Mouse (Mus musculus) brain, embryonic 14.5 days (tissue): Measurements from ENCODE around the gene Tmem198. TPM values are rescaled to one million over a fixed set of nuclear protein-coding genes. Genes with fewer than 3 reads are reported as not detected.
A peak's percentile ranks its signal among the peaks of the same experiment; 100 is the strongest.

ENCODE experiments used
- DNase-seq: peaks from one replicate; pipeline ENCODE4 v3.0.0-alpha.2; 2011; ENCODE audit warnings: low read depth
- CTCF ChIP-seq: fragments of 200-500 bp; IDR thresholded peaks from 2 replicates; pipeline ENCODE4 v1.5.1; 2012; ENCODE audit warnings: inconsistent platforms, mild to moderate bottlenecking, moderate library complexity, borderline replicate concordance; ENCODE audit not compliant: insufficient read depth, insufficient read length; ENCODE audit errors: extremely low read depth
- POLR2A ChIP-seq: fragments of 200-500 bp; IDR thresholded peaks from 2 replicates; pipeline ENCODE4 v1.6.1; 2012; ENCODE audit warnings: mild to moderate bottlenecking, inconsistent platforms, borderline replicate concordance; ENCODE audit not compliant: poor library complexity, insufficient read depth, insufficient read length, severe bottlenecking; ENCODE audit errors: extremely low read depth
- polyA plus RNA-seq: library from polyadenylated mRNA; depleted of rRNA; stranded (reverse); fragments of >200 nt; gene quantifications from 2 replicates; pipeline ENCODE4 v1.2.3, GENCODE M21; 2012

Tmem198 gene
- polyA plus RNA-seq, 1 experiment: 46.9 TPM

DNA sequence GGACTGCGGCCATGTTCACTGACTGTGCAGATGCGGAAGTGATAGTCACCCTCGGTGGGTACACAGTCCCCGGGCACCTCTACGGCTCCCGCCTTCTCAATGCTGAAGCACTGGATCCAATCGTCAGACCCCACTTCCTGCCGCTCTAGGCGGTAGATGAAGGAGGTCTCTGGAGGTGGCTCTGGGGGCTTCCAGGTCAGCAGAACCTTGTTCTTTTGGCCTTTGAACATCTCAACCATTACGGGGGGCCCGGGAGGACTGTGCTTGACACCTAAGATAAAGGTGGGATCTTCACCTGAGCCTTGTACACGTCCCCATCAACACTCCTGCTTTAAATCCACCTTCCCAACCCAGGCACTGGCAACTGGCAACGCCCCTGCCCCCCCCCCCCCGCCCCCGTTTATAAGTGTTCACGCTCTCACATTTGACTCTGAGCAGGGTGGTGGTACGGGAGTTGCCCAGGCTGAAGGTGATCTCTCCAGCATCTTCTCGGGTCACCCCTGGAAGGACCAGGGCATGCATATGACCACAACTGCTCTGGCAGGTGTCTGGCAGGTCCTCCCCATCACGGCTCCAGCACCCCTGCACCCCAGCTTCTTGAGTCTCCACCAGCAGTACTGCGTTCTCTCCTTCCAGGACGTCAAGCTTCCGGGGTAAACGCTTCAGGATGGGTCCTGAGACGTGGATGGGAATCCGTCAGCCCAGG lies 23.8 kb downstream of the Tmem198 start:
- TF ChIP-seq CTCF (no peak), POLR2A (no peak)
- no peak for DNase-seq

DNA sequence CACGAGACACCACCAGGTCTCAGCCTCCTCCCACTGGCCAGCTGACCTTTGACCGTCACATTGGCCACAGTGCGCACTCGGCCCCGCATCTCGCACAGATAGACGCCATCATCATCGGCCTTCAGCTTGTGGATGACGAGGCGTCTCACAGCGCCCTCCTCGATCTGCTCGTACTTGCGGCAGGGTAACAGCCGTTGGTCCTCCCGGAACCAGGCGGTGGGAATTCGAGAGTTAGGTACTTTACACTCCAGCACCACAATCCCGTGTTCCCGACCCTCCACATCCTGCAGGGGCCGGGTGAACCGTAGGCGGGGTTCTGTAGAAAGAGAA lies 24.3 kb downstream of the Tmem198 start:
- no peak for DNase-seq
- TF ChIP-seq POLR2A: no peak
- no peak for TF ChIP-seq CTCF

DNA sequence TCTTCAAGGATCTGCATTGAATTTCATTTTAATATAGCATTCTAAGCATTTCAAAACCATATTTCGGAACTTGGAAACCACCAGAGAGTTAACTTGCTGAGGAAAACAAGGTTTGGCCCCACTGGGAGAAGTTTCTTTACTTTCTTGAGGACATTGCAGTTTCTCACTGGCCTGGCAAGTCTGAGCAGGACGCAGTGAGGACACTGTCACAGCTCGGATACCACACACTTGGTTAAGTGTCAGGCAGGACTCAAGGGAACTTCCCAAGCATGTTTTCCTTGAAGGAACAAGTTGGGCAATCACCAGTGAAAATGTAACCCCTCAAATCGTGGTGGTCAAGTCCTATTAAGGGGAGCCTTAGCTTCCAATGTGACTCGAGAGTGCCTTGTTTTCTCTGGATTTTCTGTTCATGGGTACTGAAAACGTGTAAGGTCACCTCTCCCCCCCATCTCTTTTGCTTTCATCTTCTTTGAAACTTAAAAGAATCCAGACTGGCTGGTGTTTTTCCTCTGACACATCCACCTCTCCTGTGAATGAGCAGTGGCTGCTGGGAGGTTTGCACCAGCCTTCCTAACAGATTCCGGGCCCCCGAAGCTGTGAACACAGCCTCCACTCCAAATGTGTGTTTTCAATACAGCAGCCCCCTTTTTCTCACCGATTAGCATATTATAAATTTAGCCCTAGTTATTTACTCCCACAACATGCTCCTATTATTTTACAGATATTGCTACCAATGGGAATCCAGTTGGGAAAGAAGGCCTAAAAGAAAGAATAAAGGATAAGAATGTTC lies 25.1 kb downstream of the Tmem198 start:
- TF ChIP-seq CTCF: no peak
- TF ChIP-seq POLR2A: no peak
- no peak for DNase-seq

DNA sequence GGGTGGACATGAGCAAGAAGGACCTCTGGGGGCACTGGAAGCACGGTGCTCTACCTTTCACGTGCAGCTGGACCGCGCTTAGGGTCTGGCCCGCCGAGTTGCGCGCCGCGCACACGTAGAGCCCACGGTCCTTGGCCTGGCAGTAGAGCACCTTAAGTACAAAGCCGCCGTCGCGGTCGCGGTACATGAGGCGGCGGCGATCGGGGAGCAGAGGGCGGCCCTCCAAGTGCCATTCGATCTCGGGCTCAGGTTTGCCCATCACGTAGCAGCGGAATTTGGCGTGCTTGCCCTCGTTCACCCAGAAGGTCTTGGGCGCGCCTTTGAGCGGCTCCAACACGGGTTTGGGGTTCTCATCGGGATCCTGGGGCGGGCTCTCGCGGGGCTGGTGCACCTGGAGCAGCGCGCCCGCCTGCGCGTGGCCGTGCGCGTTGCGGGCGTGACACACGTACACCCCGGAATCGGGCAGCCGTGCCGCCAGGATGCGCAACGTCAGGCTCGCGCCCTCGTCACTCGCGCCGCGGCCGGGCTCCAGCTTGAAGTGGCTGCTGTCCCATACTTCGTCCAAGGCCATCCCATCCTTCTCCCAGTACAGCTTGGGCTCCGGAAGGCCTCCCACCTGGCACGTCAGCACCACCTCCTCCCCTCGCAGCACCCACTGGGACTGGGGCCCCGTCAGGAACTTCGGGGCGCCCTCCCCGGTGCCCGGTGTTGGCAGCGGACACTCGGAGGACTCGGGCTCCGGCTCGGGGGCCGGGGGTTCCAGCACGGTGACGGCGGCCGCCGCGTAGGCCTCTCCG lies 26.0 kb downstream of the Tmem198 start:
- TF ChIP-seq POLR2A: peak; percentile 72
- TF ChIP-seq CTCF: no peak
- peak; percentile 86 for DNase-seq

DNA sequence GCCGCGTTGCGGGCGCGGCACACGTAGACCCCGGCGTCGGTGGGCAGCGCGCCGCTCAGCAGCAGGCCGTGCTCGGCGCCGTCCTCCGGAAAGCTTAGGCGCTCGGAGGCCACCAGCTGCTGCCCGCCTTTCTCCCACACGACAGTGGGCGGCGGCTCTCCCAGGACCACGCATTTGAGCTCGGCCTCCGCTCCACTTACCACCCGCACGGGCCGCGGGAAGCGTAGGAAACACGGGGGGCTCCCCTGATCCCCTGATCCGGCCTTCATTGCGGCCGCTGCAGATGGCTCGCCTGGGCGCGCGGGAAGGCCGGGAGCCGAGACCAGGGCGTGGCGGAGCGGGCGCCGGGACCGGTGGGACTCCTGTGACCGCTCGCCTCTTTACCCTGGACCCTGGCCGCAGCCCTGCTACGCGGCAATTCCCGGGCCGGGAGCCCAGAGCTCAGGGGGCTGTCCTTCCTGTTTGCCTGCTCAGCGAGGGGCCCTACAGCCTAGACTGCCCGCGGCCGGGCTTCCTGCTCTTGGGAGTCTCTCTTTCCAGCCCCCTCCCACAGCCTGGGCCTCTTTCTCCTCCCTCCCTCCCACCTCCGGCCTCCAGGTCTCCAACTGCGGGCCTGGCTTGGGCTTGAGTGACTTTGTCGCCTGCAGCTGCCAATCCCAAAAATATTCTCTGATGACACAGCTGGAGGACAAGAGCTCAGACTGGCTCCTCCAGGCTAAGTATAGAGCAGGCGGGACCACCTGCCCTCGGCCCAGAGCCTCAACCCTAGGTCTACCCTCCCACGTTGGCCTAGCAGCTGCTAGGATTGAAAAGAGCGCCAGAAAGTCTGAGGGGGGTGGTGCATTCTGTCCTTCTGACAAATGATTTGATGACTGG lies 26.9 kb downstream of the Tmem198 start, which contains the start of gene Obsl1:
Gene Obsl1 (minus strand): TSS at position 497 of the 876 bp plus-strand sequence.
- TF ChIP-seq POLR2A (peak; percentile 28), CTCF (no peak)
- DNase-seq: peak; percentile 78

DNA sequence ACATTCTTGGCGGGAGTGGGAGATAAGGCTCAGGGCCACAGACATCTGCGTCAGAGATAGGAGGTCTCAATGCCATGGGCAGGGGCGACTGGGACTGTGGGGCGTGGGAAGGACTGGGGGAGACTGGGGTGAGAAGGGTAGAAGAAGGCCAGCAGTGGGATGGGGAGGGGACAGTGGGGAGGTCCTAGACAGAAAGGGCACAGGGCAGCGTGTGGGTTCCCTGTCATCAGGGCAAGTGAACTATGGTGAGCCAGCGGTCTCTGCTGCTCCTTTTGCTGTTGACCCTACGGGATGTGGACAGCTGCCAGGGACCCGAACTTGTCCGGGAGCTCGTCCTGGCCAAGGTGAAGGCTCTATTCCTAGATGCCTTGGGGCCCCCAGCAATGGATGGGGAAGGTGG lies 27.7 kb downstream of the Tmem198 start, which contains the start of gene Inha:
Gene Inha (plus strand): TSS at position 72 of the 400 bp plus-strand sequence.
- TF ChIP-seq POLR2A: no peak
- TF ChIP-seq CTCF: no peak
- DNase-seq: no peak

DNA sequence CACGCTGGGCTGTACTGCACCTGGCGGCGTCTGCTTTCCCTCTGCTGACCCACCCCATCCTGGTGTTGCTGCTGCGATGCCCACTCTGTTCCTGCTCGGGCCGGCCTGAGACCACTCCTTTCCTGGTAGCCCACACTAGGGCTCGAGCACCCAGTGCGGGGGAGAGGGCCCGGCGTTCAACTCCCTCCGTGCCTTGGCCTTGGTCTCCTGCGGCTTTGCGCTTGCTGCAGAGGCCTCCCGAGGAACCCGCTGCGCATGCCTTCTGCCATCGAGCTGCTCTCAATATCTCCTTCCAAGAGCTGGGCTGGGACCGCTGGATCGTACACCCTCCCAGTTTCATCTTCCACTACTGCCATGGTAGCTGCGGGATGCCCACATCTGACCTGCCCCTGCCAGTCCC lies 30.3 kb downstream of the Tmem198 start:
- no peak for DNase-seq

DNA sequence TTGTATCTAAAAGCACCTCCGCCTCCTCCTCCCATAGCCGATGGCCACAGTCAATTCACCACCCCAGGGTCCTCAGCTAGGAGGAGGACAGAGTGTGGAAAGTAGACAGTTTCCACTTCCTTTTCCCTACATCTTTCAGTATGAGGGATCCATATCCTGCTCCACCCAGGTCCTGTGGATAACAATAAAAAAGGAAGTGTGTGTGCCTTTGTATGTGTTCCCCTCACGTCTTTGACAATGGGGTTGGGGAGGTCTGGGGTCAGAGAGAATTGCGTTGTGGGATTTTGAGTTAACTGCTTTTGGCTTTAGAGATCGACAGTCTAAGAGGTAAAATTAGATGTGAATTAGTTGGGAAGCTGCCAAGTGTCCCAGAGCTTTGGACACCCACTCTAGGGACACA lies 30.8 kb downstream of the Tmem198 start:
- DNase-seq: no peak

More for the DNA sequence above, 30.3 kb downstream of the Tmem198 start:
- TF ChIP-seq CTCF: no peak
- no peak for TF ChIP-seq POLR2A

DNA sequence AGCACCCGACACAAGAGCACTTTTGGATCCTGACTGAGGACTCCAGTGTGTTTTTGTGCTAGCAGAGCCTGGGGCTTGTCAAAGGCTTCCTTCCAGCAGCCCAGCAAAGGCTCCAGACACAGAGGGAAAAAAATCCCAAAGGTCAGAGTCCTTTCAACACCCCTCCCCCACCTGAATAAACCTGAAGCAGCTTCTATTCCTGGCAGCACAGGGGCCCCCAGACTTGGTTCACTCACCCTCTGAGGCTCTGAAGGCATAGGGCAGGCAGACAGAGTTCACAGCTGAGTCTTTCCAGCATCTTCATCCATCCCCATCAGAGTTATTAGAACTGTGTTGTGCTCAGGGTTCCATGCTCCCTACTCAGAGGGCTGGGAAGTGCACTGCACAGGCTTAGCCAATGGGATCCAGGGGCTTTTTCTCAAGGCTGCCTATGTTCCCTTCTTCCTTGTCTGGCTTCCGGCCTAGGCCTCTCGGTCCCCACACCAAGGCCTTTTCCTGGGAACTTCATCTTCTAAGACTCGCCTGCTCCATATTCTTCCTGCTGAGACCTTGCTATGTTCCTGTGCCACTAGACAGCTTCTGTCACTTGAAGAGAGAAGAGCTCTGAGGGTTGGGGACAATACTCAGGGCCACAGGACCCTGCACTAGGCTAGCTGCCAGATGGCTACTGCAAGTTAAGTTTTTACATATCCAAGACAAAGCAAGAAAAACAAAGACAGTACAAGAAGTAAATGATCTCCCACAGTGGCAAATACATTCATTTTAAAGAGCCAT lies 32.3 kb downstream of the Tmem198 start:
- TF ChIP-seq POLR2A: no peak
- no peak for TF ChIP-seq CTCF
- DNase-seq: no peak

More for the DNA sequence above, 30.8 kb downstream of the Tmem198 start:
- TF ChIP-seq POLR2A (no peak), CTCF (no peak)

DNA sequence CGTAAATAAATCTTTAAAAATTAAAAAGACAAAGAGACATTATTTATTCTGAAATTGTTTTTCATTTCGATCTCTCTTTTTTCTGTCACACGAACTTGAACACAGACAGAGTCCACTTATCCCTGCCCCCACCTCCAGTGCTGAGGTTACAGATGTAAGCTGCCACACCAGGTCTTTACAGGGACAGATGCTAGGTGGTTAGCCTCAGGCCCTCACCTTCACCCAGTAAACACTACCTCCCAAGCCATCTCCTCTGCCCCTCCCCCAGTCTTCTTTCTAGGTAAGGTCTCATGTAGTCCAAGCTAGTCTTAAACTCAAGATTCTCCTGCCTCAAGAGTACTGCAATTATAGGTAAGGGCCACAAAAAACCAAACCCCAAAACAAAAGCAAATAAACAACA lies 33.2 kb downstream of the Tmem198 start:
- no peak for DNase-seq
- TF ChIP-seq CTCF: no peak
- TF ChIP-seq POLR2A: no peak
